Mouse (Mus musculus): ENCODE results near the gene Pkm. TPM values are rescaled to one million over a fixed set of nuclear protein-coding genes. Genes with fewer than 3 reads are reported as not detected.

The Pkm gene
- total and polyA plus RNA-seq, 2 experiments = 22.7 to 23.4 TPM

DNA sequence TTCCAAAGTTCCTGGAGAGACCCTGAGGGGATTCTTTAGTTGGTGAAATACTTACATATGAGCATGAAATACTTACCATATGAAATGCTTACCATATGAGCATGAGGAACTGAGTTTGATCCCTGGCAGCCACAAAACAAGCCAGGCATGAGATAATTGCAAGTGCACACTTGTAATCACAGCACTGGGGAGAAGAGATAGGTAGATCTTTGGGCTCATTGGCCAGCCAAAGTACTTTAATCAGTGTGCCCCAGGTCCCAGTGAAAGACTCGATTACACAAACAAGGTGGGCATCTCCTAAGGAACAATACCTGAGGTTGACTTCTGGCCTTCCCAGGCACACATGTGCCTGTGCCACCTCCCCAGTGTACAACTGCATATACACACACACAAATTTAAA lies 17.8 kb upstream of the Pkm start:
- no peak for TF ChIP-seq CTCF (IDR thresholded peaks at IDR 0.05; ENCODE audit: low read depth, low read length)
- TF ChIP-seq POLR2A (IDR thresholded peaks at IDR 0.05; ENCODE audit: extremely low read depth, insufficient read depth, low read length) = no peak
- 97% methylated on average over 1 of the region's 1 CpGs for WGBS
- H3K79me2 ChIP-seq (ENCODE audit: control insufficient read depth, insufficient read depth, low read length) = no peaks in the 10 kb centered on the region
- no peak overlapping the region for H3K27ac ChIP-seq (replicated peaks; ENCODE audit: insufficient read depth, low read depth, low read length)
- H3K9ac ChIP-seq (ENCODE audit: low read depth, low read length) = no peak overlapping the region
- H3K4me3 ChIP-seq (ENCODE audit: insufficient read depth, low read depth, low read length) = no peak overlapping the region
- no peak for DNase-seq (ENCODE audit: extremely low read depth, low read depth, low spot score)
- H3K27me3 ChIP-seq (ENCODE audit: control insufficient read depth, insufficient read depth, low read length) = no peaks in the 10 kb centered on the region
- H3K36me3 ChIP-seq (ENCODE audit: control insufficient read depth, insufficient read depth, low read length) = peaks cover 54% of the 10 kb centered on the region
- no peaks in the 10 kb centered on the region; the same call in 1 of the 2 replicates for H3K4me1 ChIP-seq (ENCODE audit: control insufficient read depth, insufficient read depth, low read length)

DNA sequence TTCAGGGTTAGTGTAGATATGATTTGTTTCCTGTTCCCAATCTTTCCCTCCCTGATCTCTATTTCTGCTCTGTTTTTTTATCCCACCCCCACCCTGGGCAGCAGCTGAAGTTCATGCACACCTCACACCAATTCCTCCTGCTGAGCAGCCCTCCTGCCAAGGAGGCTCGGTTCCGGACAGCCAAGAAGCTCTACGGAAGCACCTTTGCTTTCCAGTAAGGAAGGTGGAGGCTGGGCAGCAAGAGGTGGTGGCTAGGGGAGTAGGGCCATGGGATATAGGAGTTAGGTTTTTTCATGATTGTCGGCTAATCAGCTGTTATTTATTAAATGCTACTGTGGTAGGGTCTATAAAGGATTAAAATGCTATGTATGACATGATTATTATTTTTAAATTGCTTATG lies 16.2 kb upstream of the Pkm start:
- DNase-seq (ENCODE audit: extremely low read depth, low read depth, low spot score) = no peak
- WGBS = 98% methylated on average over 4 of the region's 4 CpGs
- H3K36me3 ChIP-seq (ENCODE audit: control insufficient read depth, insufficient read depth, low read length) = peaks cover 48% of the 10 kb centered on the region
- no peak overlapping the region for H3K9ac ChIP-seq (ENCODE audit: low read depth, low read length)
- H3K27ac ChIP-seq (replicated peaks; ENCODE audit: insufficient read depth, low read depth, low read length) = no peak overlapping the region
- H3K4me1 ChIP-seq (ENCODE audit: control insufficient read depth, insufficient read depth, low read length) = no peaks in the 10 kb centered on the region; the same call in 1 of the 2 replicates
- TF ChIP-seq CTCF (IDR thresholded peaks at IDR 0.05; ENCODE audit: low read depth, low read length) (no peak), POLR2A (IDR thresholded peaks at IDR 0.05; ENCODE audit: extremely low read depth, insufficient read depth, low read length) (no peak)
- H3K27me3 ChIP-seq (ENCODE audit: control insufficient read depth, insufficient read depth, low read length) = no peaks in the 10 kb centered on the region
- H3K79me2 ChIP-seq (ENCODE audit: control insufficient read depth, insufficient read depth, low read length) = no peaks in the 10 kb centered on the region
- H3K4me3 ChIP-seq (ENCODE audit: insufficient read depth, low read depth, low read length) = no peak overlapping the region

DNA sequence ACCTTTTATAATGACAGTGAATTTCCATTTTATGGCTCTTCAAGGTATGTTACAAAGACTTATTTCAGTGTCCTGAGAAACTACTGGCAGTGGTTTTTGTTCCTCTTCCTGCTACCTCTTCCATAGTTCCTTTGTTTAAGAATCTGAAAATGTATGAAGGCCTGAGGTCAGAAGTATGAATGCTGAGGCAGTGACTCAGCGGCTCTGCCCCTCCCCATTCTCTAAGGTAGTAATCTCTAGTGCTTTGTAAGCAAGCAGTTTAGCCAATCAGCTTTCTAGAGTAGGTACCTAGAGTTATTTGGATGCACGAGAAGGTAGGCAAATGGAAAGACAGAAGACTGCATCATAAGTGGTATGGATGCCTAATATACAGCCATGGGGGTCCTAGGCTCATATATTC lies 14.8 kb upstream of the Pkm start:
- TF ChIP-seq CTCF (IDR thresholded peaks at IDR 0.05; ENCODE audit: low read depth, low read length) = no peak
- H3K27me3 ChIP-seq (ENCODE audit: control insufficient read depth, insufficient read depth, low read length) = no peaks in the 10 kb centered on the region
- no peak for DNase-seq (ENCODE audit: extremely low read depth, low read depth, low spot score)
- no peak overlapping the region for H3K4me3 ChIP-seq (ENCODE audit: insufficient read depth, low read depth, low read length)
- H3K36me3 ChIP-seq (ENCODE audit: control insufficient read depth, insufficient read depth, low read length) = peaks cover 42% of the 10 kb centered on the region
- H3K4me1 ChIP-seq (ENCODE audit: control insufficient read depth, insufficient read depth, low read length) = no peaks in the 10 kb centered on the region; the same call in 1 of the 2 replicates
- WGBS = 93% methylated on average over 2 of the region's 2 CpGs
- H3K27ac ChIP-seq (replicated peaks; ENCODE audit: insufficient read depth, low read depth, low read length) = no peak overlapping the region
- no peaks in the 10 kb centered on the region for H3K79me2 ChIP-seq (ENCODE audit: control insufficient read depth, insufficient read depth, low read length)
- no peak overlapping the region for H3K9ac ChIP-seq (ENCODE audit: low read depth, low read length)

DNA sequence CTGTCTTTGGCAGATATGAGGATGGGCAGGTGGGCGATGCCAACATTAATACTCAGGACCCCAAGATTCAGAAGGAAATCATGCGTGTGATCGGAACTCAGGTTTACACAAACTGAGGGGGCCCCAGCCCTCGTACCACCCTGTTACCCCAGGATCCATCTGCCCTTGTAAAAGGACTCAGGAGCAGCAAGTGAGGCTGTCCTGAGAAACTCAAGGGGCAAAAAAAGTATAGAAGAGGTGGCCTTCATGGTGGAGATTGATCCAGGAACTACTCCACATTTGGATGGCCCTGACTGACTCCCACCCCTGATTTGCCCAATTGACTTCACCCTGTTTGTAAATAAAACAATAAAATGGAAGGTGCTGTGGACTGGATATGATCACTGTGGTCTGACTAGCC lies 6.3 kb upstream of the Pkm start:
- TF ChIP-seq CTCF (IDR thresholded peaks at IDR 0.05; ENCODE audit: low read depth, low read length) = no peak
- TF ChIP-seq POLR2A (IDR thresholded peaks at IDR 0.05; ENCODE audit: extremely low read depth, insufficient read depth, low read length) = no peak
- Histone ChIP-seq H3K79me2 (ENCODE audit: control insufficient read depth, insufficient read depth, low read length) (no peaks in the 10 kb centered on the region), H3K27me3 (ENCODE audit: control insufficient read depth, insufficient read depth, low read length) (no peaks in the 10 kb centered on the region), H3K4me1 (ENCODE audit: control insufficient read depth, insufficient read depth, low read length) (no peaks in the 10 kb centered on the region), H3K27ac (replicated peaks; ENCODE audit: insufficient read depth, low read depth, low read length) (no peak overlapping the region), H3K4me3 (ENCODE audit: insufficient read depth, low read depth, low read length) (no peak overlapping the region), H3K36me3 (ENCODE audit: control insufficient read depth, insufficient read depth, low read length) (peaks cover 33% of the 10 kb centered on the region), H3K9ac (ENCODE audit: low read depth, low read length) (no peak overlapping the region)
- DNase-seq (ENCODE audit: extremely low read depth, low read depth, low spot score) = no peak
- 98% methylated on average over 4 of the region's 4 CpGs for WGBS

DNA sequence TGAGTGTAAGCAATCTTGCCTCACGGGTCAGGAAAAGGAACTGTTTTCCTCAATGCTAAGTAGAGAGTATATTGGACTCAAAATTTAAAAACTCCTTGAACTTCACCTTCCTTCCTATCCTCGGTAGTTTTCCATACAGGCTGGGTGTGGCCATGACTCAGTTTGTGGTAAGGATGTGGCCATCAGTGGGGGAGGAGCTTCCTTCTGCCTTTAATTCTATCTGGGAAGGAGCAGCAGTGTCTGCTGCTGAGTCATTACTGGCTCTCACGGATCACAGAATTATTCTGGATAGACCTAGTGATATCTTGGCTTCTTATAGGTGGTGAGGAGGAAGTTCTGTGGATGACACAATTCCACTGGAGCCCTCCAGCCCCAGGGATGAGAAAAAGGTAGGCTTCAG lies 2.8 kb upstream of the Pkm start:
- Histone ChIP-seq H3K27ac (replicated peaks; ENCODE audit: insufficient read depth, low read depth, low read length) (no peak overlapping the region), H3K36me3 (ENCODE audit: control insufficient read depth, insufficient read depth, low read length) (peaks cover 24% of the 10 kb centered on the region), H3K79me2 (ENCODE audit: control insufficient read depth, insufficient read depth, low read length) (no peaks in the 10 kb centered on the region), H3K27me3 (ENCODE audit: control insufficient read depth, insufficient read depth, low read length) (no peaks in the 10 kb centered on the region; the same call in 1 of the 2 replicates), H3K4me3 (ENCODE audit: insufficient read depth, low read depth, low read length) (no peak overlapping the region), H3K4me1 (ENCODE audit: control insufficient read depth, insufficient read depth, low read length) (0 out of 2 replicates have a peak, but pooled peaks cover 2% of the 10 kb centered on the region), H3K9ac (ENCODE audit: low read depth, low read length) (no peak overlapping the region)
- no peak for TF ChIP-seq POLR2A (IDR thresholded peaks at IDR 0.05; ENCODE audit: extremely low read depth, insufficient read depth, low read length)
- no peak for TF ChIP-seq CTCF (IDR thresholded peaks at IDR 0.05; ENCODE audit: low read depth, low read length)
- WGBS = 45% methylated on average over 3 of the region's 3 CpGs
- no peak for DNase-seq (ENCODE audit: extremely low read depth, low read depth, low spot score)

DNA sequence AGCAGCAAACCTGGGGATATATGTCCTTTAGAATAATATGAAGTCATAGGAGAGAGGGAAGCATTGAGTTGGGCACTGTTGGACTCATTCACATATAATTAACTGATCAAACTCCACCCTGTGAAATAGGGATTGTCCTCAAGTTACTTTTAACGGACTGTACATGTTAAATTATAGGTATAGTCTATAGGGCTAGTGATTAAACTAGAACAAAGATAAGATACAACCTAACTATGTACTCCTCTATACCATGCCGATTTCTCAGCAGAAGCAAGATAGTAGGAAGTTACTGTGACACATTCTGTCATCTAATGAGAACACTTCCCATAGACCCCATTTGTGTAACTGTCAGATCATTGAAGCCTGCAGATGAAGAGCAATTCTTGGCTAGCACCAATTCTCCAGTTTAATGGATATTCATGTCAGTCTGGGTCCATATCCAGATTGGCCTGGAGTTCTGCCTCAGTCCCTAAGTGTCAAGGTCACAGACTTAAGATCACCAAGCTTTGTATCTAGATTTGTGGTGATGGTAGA lies 1.7 kb upstream of the Pkm start:
- no peak overlapping the region for H3K27ac ChIP-seq (replicated peaks; ENCODE audit: insufficient read depth, low read depth, low read length)
- no peaks in the 10 kb centered on the region; the same call in 1 of the 2 replicates for H3K27me3 ChIP-seq (ENCODE audit: control insufficient read depth, insufficient read depth, low read length)

More for the DNA sequence above, 1.7 kb upstream of the Pkm start:
- TF ChIP-seq POLR2A (IDR thresholded peaks at IDR 0.05; ENCODE audit: extremely low read depth, insufficient read depth, low read length) (no peak), CTCF (IDR thresholded peaks at IDR 0.05; ENCODE audit: low read depth, low read length) (no peak)
- 0 out of 2 replicates have a peak, but pooled peaks cover 2% of the 10 kb centered on the region for H3K4me1 ChIP-seq (ENCODE audit: control insufficient read depth, insufficient read depth, low read length)
- DNase-seq (ENCODE audit: extremely low read depth, low read depth, low spot score) = no peak
- H3K79me2 ChIP-seq (ENCODE audit: control insufficient read depth, insufficient read depth, low read length) = no peaks in the 10 kb centered on the region
- H3K36me3 ChIP-seq (ENCODE audit: control insufficient read depth, insufficient read depth, low read length) = peaks cover 14% of the 10 kb centered on the region
- no peak overlapping the region for H3K4me3 ChIP-seq (ENCODE audit: insufficient read depth, low read depth, low read length)
- 89% methylated on average over 2 of the region's 2 CpGs for WGBS
- H3K9ac ChIP-seq (ENCODE audit: low read depth, low read length) = no peak overlapping the region

Measured in liver, adult 2 months (tissue).